Mouse (Mus musculus): ENCODE measurements at regions not wholly inside any gene's neighbourhood (a gene's known extent, or its start where the extent isn't known, plus 50 kb on each side); places are given as distances from the start of the nearest gene placed in this dataset.

GRCm38 (mm10) chr5:46488140-46488942 is 630.9 kb upstream of the Lcorl start:
- DNase-seq (ENCODE audit: low read depth), result peak; percentile 3

GRCm38 (mm10) chr5:46486740-46487326 is 629.4 kb upstream of the Lcorl start:
- no peak for DNase-seq (ENCODE audit: low read depth)

- DNase-seq (ENCODE audit: low read depth), result no peak
Measured at GRCm38 (mm10) chr5:46456356-46456755, 598.9 kb upstream of the Lcorl start.

GRCm38 (mm10) chr5:46448274-46448673 is 590.9 kb upstream of the Lcorl start:
- DNase-seq (ENCODE audit: low read depth), result no peak

GRCm38 (mm10) chr5:46445844-46446243 is 588.4 kb upstream of the Lcorl start:
- no peak for DNase-seq (ENCODE audit: low read depth)

- no peak for DNase-seq (ENCODE audit: low read depth)
Measured at GRCm38 (mm10) chr5:46445122-46445521, 587.7 kb upstream of the Lcorl start.

GRCm38 (mm10) chr5:46443805-46444340 is 586.5 kb upstream of the Lcorl start:
- peak; percentile 20 for DNase-seq (ENCODE audit: low read depth)

- DNase-seq (ENCODE audit: low read depth), result no peak
Measured at GRCm38 (mm10) chr5:46442600-46443248, 585.3 kb upstream of the Lcorl start.

GRCm38 (mm10) chr5:46441716-46442115 is 584.3 kb upstream of the Lcorl start:
- DNase-seq (ENCODE audit: low read depth), result no peak

- DNase-seq (ENCODE audit: low read depth), result no peak
Measured at GRCm38 (mm10) chr5:46431644-46432367, 574.4 kb upstream of the Lcorl start.

- DNase-seq (ENCODE audit: low read depth), result no peak
Measured at GRCm38 (mm10) chr5:46422738-46423137, 565.3 kb upstream of the Lcorl start.

GRCm38 (mm10) chr5:46406969-46407368 is 549.6 kb upstream of the Lcorl start:
- no peak for DNase-seq (ENCODE audit: low read depth)

- no peak for DNase-seq (ENCODE audit: low read depth)
Measured at GRCm38 (mm10) chr5:46406404-46406803, 549.0 kb upstream of the Lcorl start.

GRCm38 (mm10) chr5:46386591-46386990 is 529.2 kb upstream of the Lcorl start:
- no peak for DNase-seq (ENCODE audit: low read depth)

- DNase-seq (ENCODE audit: low read depth), result no peak
Measured at GRCm38 (mm10) chr5:46367328-46367727, 509.9 kb upstream of the Lcorl start.

- DNase-seq (ENCODE audit: low read depth), result no peak
Measured at GRCm38 (mm10) chr5:46363661-46364060, 506.2 kb upstream of the Lcorl start.

GRCm38 (mm10) chr5:46361637-46362036 is 504.2 kb upstream of the Lcorl start:
- no peak for DNase-seq (ENCODE audit: low read depth)

GRCm38 (mm10) chr5:46348448-46348847 is 491.0 kb upstream of the Lcorl start:
- DNase-seq (ENCODE audit: low read depth), result no peak

- peak; percentile 55 for DNase-seq (ENCODE audit: low read depth)
Measured at GRCm38 (mm10) chr5:46347368-46348083, 490.1 kb upstream of the Lcorl start.

- DNase-seq (ENCODE audit: low read depth), result no peak
Measured at GRCm38 (mm10) chr5:46338461-46338860, 481.0 kb upstream of the Lcorl start.

GRCm38 (mm10) chr5:46330880-46331279 is 473.5 kb upstream of the Lcorl start:
- no peak for DNase-seq (ENCODE audit: low read depth)

All from c-Kit-positive CD71-negative TER-119-negative erythroid progenitor cells, embryonic 14.5 days (primary cell).